Mouse (Mus musculus) forebrain, embryonic 14.5 days (tissue): ENCODE measurements at regions not wholly inside any gene's neighbourhood (a gene's known extent, or its start where the extent isn't known, plus 50 kb on each side); places are given as distances from the start of the nearest gene placed in this dataset.
A peak's percentile ranks its signal among the peaks of the same experiment; 100 is the strongest.

Experiments used
- ATAC-seq: fragments of 200-750 bp; cut with Nextera tagmentation; 2 replicates; pipeline ENCODE4 v1.8.0; 2017; ENCODE audit warnings: mild to moderate bottlenecking, moderate library complexity
- DNase-seq: peaks from one replicate; pipeline ENCODE4 v3.0.0-alpha.2; 2015; ENCODE audit warnings: low spot score
- H3K27ac ChIP-seq: fragments of 300-500 bp; sonication (generic); 2 replicates; pipeline ENCODE4 v1.5.1; 2014; ENCODE audit warnings: low read depth, mild to moderate bottlenecking, control low read depth, low read length, moderate library complexity
- H3K27me3 ChIP-seq: fragments of 300-500 bp; sonication (generic); replicated peaks from 2 replicates; pipeline ENCODE4 v1.6.1; 2014; ENCODE audit warnings: low read length, control low read depth, mixed read lengths; ENCODE audit not compliant: control insufficient read depth, insufficient read depth
- H3K36me3 ChIP-seq: fragments of 300-500 bp; sonication (generic); 2 replicates; pipeline ENCODE4 v1.6.1; 2014; ENCODE audit warnings: low read length, control low read depth; ENCODE audit not compliant: control insufficient read depth, insufficient read depth
- H3K4me1 ChIP-seq: fragments of 300-500 bp; sonication (generic); 2 replicates; pipeline ENCODE4 v1.6.1; 2014; ENCODE audit warnings: antibody characterized with exemption, low read length, control low read depth; ENCODE audit not compliant: control insufficient read depth, insufficient read depth
- H3K4me2 ChIP-seq: fragments of 300-500 bp; sonication (generic); 2 replicates; pipeline ENCODE4 v1.6.1; 2014; ENCODE audit warnings: mild to moderate bottlenecking, control low read depth, low read length
- H3K4me3 ChIP-seq: fragments of 300-500 bp; sonication (generic); 2 replicates; pipeline ENCODE4 v1.5.1; 2014; ENCODE audit warnings: low read depth, low read length, control low read depth
- H3K9ac ChIP-seq: fragments of 300-500 bp; sonication (generic); 2 replicates; pipeline ENCODE4 v1.6.1; 2014; ENCODE audit warnings: mild to moderate bottlenecking, low read length, control low read depth, moderate library complexity
- H3K9me3 ChIP-seq: fragments of 300-500 bp; sonication (generic); replicated peaks from 2 replicates; pipeline ENCODE4 v1.6.1; 2016; ENCODE audit warnings: low read length, control low read depth, mixed read lengths; ENCODE audit not compliant: control insufficient read depth
- WGBS: fragments of 180-500 bp; shearing (Covaris S2); extraction: QIAGEN DNeasy Blood & Tissue Kit; methylation state at CpG from one replicate; pipeline ENCODE4 v1.1.7; 2014; 5-methylcytosine and 5-hydroxymethylcytosine counted together

DNA sequence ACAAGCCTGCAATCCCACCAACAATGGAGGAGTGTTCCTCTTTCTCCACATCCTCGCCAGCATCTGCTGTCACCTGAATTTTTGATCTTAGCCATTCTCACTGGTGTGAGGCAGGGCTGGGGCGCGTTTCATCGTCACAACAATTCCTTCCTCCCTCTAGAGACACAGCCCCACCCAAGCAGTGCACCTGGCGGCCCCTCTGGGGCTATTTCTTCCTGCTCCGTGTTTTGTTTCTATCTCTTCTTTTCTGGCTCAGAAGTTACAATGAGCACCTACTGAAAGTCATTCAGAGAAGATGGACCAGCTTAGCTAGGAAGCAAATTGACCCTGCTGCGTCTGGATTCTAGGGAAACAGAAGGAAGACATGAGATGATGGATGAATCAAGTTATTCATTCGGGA is 172.5 kb downstream of the Cand1 start:
- DNase-seq (no peak), ATAC-seq (no peak)
- Histone ChIP-seq H3K27me3 (no peaks in the 10 kb centered on the region), H3K36me3 (no peaks in the 10 kb centered on the region), H3K4me1 (peaks cover 6% of the 10 kb centered on the region; the same call in 1 of the 2 replicates), H3K9me3 (no peaks in the 10 kb centered on the region), H3K4me3 (no peak overlapping the region), H3K9ac (no peak overlapping the region), H3K4me2 (no peak overlapping the region), H3K27ac (no peak overlapping the region)
- 98% methylated on average over 7 of the region's 8 CpGs for WGBS

DNA sequence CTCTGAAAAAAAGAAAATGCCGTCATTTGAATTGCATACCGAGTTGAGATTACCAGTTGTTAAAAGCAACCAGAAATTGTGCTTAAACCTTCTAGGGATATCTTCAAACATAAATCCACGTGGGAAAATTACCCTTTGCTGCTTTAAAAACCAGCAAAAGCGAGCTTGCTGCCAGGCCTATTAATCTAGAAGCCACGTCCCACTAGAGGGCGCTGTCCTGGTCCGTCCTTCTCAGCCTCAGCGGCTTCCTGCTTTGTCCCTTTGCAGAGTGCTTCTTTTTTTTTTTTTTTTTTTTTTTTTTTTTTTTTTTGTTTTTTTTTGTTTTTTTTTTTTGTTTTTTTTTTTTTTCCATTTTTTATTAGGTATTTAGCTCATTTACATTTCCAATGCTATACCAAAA is 173.9 kb downstream of the Cand1 start:
- Histone ChIP-seq H3K27me3 (no peaks in the 10 kb centered on the region), H3K9me3 (no peaks in the 10 kb centered on the region), H3K36me3 (no peaks in the 10 kb centered on the region), H3K27ac (no peak overlapping the region), H3K4me3 (no peak overlapping the region), H3K4me2 (peak overlapping the region; percentile 37; the same call in 1 of the 2 replicates), H3K4me1 (peaks cover 6% of the 10 kb centered on the region; the same call in 1 of the 2 replicates), H3K9ac (no peak overlapping the region)
- ATAC-seq, result peak; percentile 67
- WGBS, result 21% methylated on average over 8 of the region's 8 CpGs
- peak; percentile 93 for DNase-seq

DNA sequence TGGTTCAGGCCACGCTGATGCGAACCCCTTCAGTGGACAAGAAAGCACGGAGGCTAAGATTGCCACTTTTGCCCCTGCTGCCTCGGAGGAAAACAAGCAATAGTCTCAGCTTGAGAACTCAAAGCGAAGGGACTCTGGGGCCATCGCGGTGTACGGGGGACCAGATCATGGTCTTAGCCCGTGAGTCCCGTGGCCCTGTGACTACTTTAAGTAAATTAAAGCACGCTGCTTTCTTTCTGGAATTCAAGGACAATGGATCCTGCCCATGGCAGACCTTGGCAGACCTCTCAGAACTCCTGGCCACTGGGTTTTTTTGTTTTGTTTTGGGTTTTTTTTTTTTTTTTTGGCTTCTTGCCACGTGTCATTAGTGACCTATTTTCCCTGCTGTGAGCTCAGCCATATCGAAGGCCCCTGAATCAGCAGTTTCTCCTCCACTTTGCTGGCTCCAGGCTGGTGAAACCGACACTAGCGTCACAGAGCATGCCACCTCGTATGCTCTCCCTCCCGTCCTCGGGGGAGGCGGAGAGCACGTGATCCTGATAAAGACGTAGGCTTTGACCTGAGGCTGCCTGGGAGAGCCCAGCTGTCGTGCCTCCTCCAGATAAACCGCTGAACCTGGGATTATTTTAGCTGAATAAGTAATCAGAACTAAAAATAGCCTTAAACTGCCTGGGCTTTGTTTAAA is 174.6 kb downstream of the Cand1 start:
- Histone ChIP-seq H3K4me3 (no peak overlapping the region), H3K27me3 (no peaks in the 10 kb centered on the region), H3K4me1 (peaks cover 6% of the 10 kb centered on the region; the same call in 1 of the 2 replicates), H3K4me2 (peak overlapping the region; percentile 37), H3K9ac (peak overlapping the region; percentile 29; the same call in 1 of the 2 replicates), H3K36me3 (no peaks in the 10 kb centered on the region), H3K9me3 (no peaks in the 10 kb centered on the region), H3K27ac (peak overlapping the region; percentile 48; the same call in 1 of the 2 replicates)
- DNase-seq (peak; percentile 84), ATAC-seq (peak; percentile 94)
- 20% methylated on average over 23 of the region's 23 CpGs for WGBS

DNA sequence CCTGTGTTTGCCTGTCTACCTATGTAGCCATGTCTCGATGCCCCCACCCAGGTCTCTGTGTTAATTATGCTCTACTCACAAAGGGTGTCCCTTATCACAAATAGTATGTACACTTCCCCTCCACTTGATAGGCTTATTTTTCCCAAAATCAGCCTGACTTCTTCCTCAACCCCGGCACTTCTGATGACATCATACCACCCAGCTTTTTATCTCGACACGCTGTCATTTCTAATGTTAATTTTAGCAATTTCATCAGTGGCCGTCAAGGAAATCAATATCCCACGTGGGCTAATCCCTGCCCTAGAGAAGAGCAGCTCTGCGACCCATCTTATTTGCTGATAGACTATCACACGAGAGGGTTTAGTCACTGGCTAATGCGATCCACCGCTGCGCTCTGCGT is 175.6 kb downstream of the Cand1 start:
- WGBS, result 93% methylated on average over 12 of the region's 12 CpGs
- no peaks in the 10 kb centered on the region for H3K9me3 ChIP-seq
- ATAC-seq, result no peak
- H3K4me2 ChIP-seq, result no peak overlapping the region
- no peaks in the 10 kb centered on the region for H3K36me3 ChIP-seq
- H3K9ac ChIP-seq, result no peak overlapping the region
- no peak for DNase-seq
- no peak overlapping the region for H3K27ac ChIP-seq
- no peak overlapping the region for H3K4me3 ChIP-seq
- H3K27me3 ChIP-seq, result no peaks in the 10 kb centered on the region
- peaks cover 6% of the 10 kb centered on the region; the same call in 1 of the 2 replicates for H3K4me1 ChIP-seq

DNA sequence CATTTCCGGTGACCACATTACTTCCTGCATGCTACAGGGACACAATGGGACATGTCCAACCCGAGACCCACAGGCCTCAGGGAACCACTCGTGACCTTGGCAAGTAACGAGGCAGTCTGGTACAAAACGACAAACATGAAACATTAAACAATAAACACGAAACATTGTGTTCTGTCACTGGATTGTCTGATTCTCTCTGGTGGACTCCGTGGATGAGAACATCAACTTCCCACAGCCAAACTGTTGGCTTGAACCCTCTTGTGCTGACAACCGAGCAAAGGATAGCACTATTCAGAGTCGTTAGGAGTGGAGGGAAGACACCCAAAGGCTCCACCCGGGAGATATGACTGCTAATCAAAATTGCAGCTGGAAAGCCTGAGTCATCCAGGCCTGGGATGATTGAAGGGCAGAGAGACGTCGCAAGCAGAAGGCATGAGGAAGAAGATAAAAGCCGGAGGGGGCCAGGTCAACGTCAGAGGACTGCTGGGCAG is 176.6 kb downstream of the Cand1 start:
- WGBS, result 88% methylated on average over 14 of the region's 14 CpGs
- H3K4me2 ChIP-seq, result no peak overlapping the region
- no peak for DNase-seq
- no peak overlapping the region for H3K9ac ChIP-seq
- no peaks in the 10 kb centered on the region for H3K27me3 ChIP-seq
- no peak overlapping the region for H3K27ac ChIP-seq
- H3K4me1 ChIP-seq, result peaks cover 6% of the 10 kb centered on the region; the same call in 1 of the 2 replicates
- H3K9me3 ChIP-seq, result no peaks in the 10 kb centered on the region
- no peak overlapping the region for H3K4me3 ChIP-seq
- no peak for ATAC-seq
- no peaks in the 10 kb centered on the region for H3K36me3 ChIP-seq

DNA sequence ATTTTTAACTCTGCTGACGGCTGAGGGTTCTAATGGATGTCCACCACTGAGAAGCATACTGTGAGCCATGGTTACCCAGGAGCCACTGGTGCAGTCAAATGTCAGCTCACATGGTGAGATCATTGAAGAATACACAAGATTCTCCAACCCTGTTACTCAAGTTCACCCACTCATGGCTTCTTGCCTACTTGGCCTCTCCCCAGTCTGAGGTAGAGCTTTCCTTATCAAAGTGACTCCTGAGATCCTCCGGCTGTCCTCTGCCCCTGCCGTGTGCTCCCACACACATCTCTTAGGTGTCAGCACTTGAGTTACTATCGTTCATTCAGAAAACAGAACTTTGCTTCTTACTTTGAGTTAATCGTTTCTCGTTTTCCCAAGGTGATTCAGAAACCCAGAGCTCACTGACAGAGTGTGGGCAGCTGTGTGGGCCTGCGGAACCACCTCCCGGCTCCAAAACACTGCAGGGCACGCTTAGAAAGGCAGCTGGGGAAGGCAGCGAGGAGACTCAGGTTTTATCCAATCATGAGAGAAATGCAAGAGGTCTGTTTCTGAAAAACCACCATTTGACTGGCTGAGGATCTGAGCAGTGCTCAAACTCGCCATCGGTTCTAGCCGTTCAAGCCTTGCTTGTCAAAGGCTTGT is 177.8 kb downstream of the Cand1 start:
- Histone ChIP-seq H3K9ac (no peak overlapping the region), H3K27ac (no peak overlapping the region), H3K4me2 (no peak overlapping the region), H3K4me1 (peaks cover 6% of the 10 kb centered on the region; the same call in 1 of the 2 replicates), H3K27me3 (no peaks in the 10 kb centered on the region), H3K4me3 (no peak overlapping the region), H3K9me3 (no peaks in the 10 kb centered on the region), H3K36me3 (no peaks in the 10 kb centered on the region)
- ATAC-seq (no peak), DNase-seq (no peak)
- 93% methylated on average over 13 of the region's 13 CpGs for WGBS

DNA sequence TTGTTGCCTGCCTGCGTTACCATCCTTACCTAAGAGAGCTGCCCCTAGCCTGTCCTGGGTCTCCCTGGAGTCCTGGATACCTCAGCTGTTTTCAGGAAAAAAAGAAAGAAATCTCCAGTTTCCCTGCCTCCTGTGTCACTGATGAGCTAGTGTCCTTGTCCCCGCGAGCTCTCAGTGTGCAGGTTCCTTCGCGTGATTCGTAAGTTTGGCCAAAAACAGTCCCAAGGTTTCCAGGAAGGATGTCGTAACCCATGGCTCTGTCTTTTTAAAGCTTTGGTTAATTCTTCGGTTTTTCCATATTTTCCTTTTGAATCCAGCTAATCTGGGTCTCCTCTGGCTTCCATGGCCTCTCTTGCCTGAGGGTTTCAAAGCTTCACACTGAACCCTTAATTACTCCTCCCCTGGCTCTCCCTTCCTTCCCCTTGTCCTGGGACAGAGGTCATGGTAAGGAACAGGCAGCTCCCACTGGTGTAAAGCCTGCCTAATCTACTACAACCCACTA is 178.5 kb downstream of the Cand1 start:
- Histone ChIP-seq H3K36me3 (no peaks in the 10 kb centered on the region), H3K4me2 (no peak overlapping the region), H3K9me3 (no peaks in the 10 kb centered on the region), H3K27me3 (no peaks in the 10 kb centered on the region), H3K27ac (no peak overlapping the region), H3K9ac (no peak overlapping the region), H3K4me3 (no peak overlapping the region), H3K4me1 (peaks cover 6% of the 10 kb centered on the region; the same call in 1 of the 2 replicates)
- WGBS, result 93% methylated on average over 8 of the region's 8 CpGs
- no peak for ATAC-seq
- DNase-seq, result no peak

DNA sequence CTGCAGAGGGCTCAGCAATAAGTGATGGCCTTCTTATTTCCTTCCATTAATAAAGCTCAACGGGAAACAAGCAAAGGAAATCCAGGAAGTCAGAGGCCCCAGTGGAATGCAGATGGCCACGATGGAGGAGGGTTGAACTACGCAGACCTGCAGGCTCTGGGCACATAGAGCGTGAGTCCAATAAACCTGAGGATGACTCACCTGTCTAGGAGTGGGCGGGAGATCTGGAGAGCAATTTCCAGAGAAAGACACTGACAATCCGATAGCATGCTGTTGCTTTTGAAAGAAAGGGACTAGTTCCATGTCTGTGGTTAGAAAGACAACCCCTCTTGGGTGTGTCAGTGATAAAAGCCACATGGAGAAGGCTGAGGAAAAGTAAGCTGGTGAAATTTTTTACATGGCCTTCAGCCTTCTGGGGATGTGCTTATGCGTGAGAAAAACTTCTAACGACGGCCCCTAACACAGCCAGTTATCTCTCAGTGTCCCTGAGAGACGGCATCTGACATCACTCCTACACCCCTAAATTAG is 181.3 kb downstream of the Cand1 start:
- Histone ChIP-seq H3K4me3 (no peak overlapping the region), H3K4me1 (peaks cover 13% of the 10 kb centered on the region; the same call in 1 of the 2 replicates), H3K9me3 (no peaks in the 10 kb centered on the region), H3K27ac (no peak overlapping the region), H3K9ac (no peak overlapping the region), H3K36me3 (no peaks in the 10 kb centered on the region), H3K4me2 (no peak overlapping the region), H3K27me3 (no peaks in the 10 kb centered on the region)
- DNase-seq (no peak), ATAC-seq (no peak)
- 87% methylated on average over 10 of the region's 10 CpGs for WGBS
